Mouse (Mus musculus) G1E (cell line): ENCODE data around the gene Myo16. TPM values are rescaled to one million over a fixed set of nuclear protein-coding genes. Genes with fewer than 3 reads are reported as not detected.

Experiments
- ATAC-seq: 2 replicates; pipeline ENCODE4 v1.8.0; 2016; ENCODE audit warnings: mild to moderate bottlenecking; ENCODE audit not compliant: insufficient number of reproducible peaks, poor library complexity, low FRiP score, severe bottlenecking; ENCODE audit errors: extremely low read depth
- DNase-seq: peaks from one replicate; pipeline ENCODE4 v3.0.0; 2012; ENCODE audit warnings: low spot score
- H3K27me3 ChIP-seq: 2 replicates; pipeline ENCODE4 v1.6.1; 2012; ENCODE audit warnings: mild to moderate bottlenecking, low read length, inconsistent platforms; ENCODE audit not compliant: insufficient read depth
- H3K36me3 ChIP-seq: replicated peaks from 2 replicates; pipeline ENCODE3; 2012; ENCODE audit warnings: mild to moderate bottlenecking, inconsistent platforms
- H3K4me1 ChIP-seq: 2 replicates; pipeline ENCODE4 v1.6.1; 2012; ENCODE audit warnings: low read depth, low read length, inconsistent platforms, mixed read lengths; ENCODE audit not compliant: insufficient read depth
- H3K4me3 ChIP-seq: 2 replicates; pipeline ENCODE4 v1.5.1; 2012; ENCODE audit warnings: low read depth, mild to moderate bottlenecking, inconsistent platforms, low read length, moderate library complexity, mixed read lengths
- H3K9me3 ChIP-seq: replicated peaks from 2 replicates; pipeline ENCODE4 v1.6.1; 2012; ENCODE audit warnings: inconsistent platforms
- CTCF ChIP-seq: IDR thresholded peaks from 2 replicates; pipeline ENCODE4 v1.5.1; 2012; ENCODE audit warnings: low read depth, low read length, inconsistent platforms, mixed read lengths
- GATA1 ChIP-seq: IDR thresholded peaks from 2 replicates; pipeline ENCODE4 v1.6.1; 2012; ENCODE audit warnings: borderline replicate concordance, low read length, inconsistent platforms, mixed read lengths
- GATA2 ChIP-seq: IDR thresholded peaks from 2 replicates; pipeline ENCODE4 v1.6.1; 2012; ENCODE audit warnings: low read depth, low read length, inconsistent platforms, borderline replicate concordance
- POLR2AphosphoS5 ChIP-seq: IDR thresholded peaks from 2 replicates; pipeline ENCODE4 v1.6.1; 2012; ENCODE audit warnings: low read depth, low read length, inconsistent platforms; ENCODE audit not compliant: insufficient replicate concordance
- TAL1 ChIP-seq: conservative IDR thresholded peaks from 2 replicates; pipeline ENCODE4 v1.6.1; 2012; ENCODE audit warnings: low read depth, low read length, inconsistent platforms, mixed read lengths
- polyA plus RNA-seq: library from polyadenylated mRNA; stranded (reverse); fragments of >175 nt; gene quantifications from 2 replicates; pipeline ENCODE4 v1.2.3, GENCODE M21; 2012
- total RNA-seq, 2 experiments: library from RNA; stranded (forward) in 1 of 2; stranded (reverse) in 1 of 2; fragments of 200-1000 nt in 1 of 2; fragments of >200 nt in 1 of 2; fragmentation: Nextera tagmentation in 1 of 2; gene quantifications; 2 replicates each; pipeline ENCODE4 v1.2.3; 2014 to 2017

Gene Myo16
- total and polyA plus RNA-seq, 3 experiments: 0.27 to 0.90 (median 0.38) TPM

DNA sequence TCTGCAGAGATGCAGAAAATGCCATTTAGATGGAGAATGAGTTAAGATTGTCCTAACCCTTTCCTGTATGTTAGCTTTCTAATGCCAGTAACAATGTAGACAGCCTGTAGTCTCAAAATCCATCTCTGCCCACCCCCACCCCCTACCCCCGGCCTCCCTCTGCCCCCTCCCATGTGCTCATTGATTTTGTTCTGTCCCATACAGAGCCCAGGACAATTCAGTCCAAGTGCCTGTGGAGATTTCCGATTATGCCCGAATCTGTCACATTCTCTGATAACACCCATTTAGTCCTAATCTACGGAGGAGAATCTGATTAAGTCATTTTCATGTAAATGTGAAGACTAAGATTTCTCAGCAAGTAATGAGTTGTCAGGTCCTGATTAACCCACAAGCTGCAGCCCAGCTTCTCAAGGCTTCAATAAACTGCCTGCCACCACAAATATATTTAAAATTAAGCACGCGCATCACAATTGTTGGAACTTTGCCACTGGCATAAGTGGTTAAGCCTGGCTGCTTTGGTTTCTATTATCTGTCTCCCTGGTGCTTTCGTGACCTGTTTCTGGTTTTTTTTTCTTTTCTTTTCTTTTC is 237.5 kb downstream of the Myo16 start:
- H3K36me3 ChIP-seq: no peaks in the 10 kb centered on the region
- H3K27me3 ChIP-seq: peaks cover 10% of the 10 kb centered on the region; the same call in 1 of the 2 replicates
- no peak overlapping the region for H3K4me3 ChIP-seq
- ATAC-seq (no peak), DNase-seq (no peak)
- no peaks in the 10 kb centered on the region for H3K4me1 ChIP-seq
- TF ChIP-seq CTCF (no peak), GATA2 (no peak), TAL1 (no peak), GATA1 (no peak), POLR2AphosphoS5 (no peak)
- no peaks in the 10 kb centered on the region for H3K9me3 ChIP-seq

- Histone ChIP-seq H3K4me3 (no peak overlapping the region), H3K9me3 (no peaks in the 10 kb centered on the region), H3K27me3 (peaks cover 10% of the 10 kb centered on the region; the same call in 1 of the 2 replicates), H3K36me3 (no peaks in the 10 kb centered on the region), H3K4me1 (no peaks in the 10 kb centered on the region)
- TF ChIP-seq GATA1: no peak
- TF ChIP-seq GATA2: no peak
- no peak for TF ChIP-seq POLR2AphosphoS5
- no peak for TF ChIP-seq CTCF
- TF ChIP-seq TAL1: no peak
- no peak for DNase-seq
- no peak for ATAC-seq
Measured at GRCm38 (mm10) chr8:10391913-10392312, 238.2 kb downstream of the Myo16 start.

- Histone ChIP-seq H3K4me1 (no peaks in the 10 kb centered on the region), H3K27me3 (peaks cover 13% of the 10 kb centered on the region; the same call in 1 of the 2 replicates), H3K36me3 (no peaks in the 10 kb centered on the region), H3K9me3 (no peaks in the 10 kb centered on the region), H3K4me3 (no peak overlapping the region)
- no peak for DNase-seq
- ATAC-seq: no peak
- TF ChIP-seq POLR2AphosphoS5: no peak
Measured at GRCm38 (mm10) chr8:10394506-10394905, 240.8 kb downstream of the Myo16 start.

GRCm38 (mm10) chr8:10395146-10395545 is 241.4 kb downstream of the Myo16 start:
- no peaks in the 10 kb centered on the region for H3K36me3 ChIP-seq
- no peak for TF ChIP-seq TAL1
- no peak for TF ChIP-seq CTCF
- no peak for TF ChIP-seq GATA2
- no peak for TF ChIP-seq POLR2AphosphoS5
- TF ChIP-seq GATA1: no peak
- no peaks in the 10 kb centered on the region for H3K9me3 ChIP-seq
- DNase-seq (no peak), ATAC-seq (no peak)
- H3K4me1 ChIP-seq: no peaks in the 10 kb centered on the region
- H3K27me3 ChIP-seq: peaks cover 11% of the 10 kb centered on the region; the same call in 1 of the 2 replicates
- H3K4me3 ChIP-seq: no peak overlapping the region

GRCm38 (mm10) chr8:10402606-10403005 is 248.9 kb downstream of the Myo16 start:
- DNase-seq (no peak), ATAC-seq (no peak)
- Histone ChIP-seq H3K4me1 (no peaks in the 10 kb centered on the region), H3K36me3 (no peaks in the 10 kb centered on the region), H3K9me3 (0 out of 2 replicates have a peak, but pooled peaks cover 2% of the 10 kb centered on the region), H3K4me3 (no peak overlapping the region), H3K27me3 (peaks cover 7% of the 10 kb centered on the region; the same call in 1 of the 2 replicates)
- TF ChIP-seq POLR2AphosphoS5 (no peak), GATA2 (no peak)

GRCm38 (mm10) chr8:10405469-10405868 is 251.8 kb downstream of the Myo16 start:
- DNase-seq (peak; percentile 3), ATAC-seq (no peak)
- Histone ChIP-seq H3K4me1 (no peaks in the 10 kb centered on the region), H3K36me3 (no peaks in the 10 kb centered on the region), H3K9me3 (0 out of 2 replicates have a peak, but pooled peaks cover 2% of the 10 kb centered on the region), H3K4me3 (no peak overlapping the region), H3K27me3 (peaks cover 4% of the 10 kb centered on the region; the same call in 1 of the 2 replicates)
- TF ChIP-seq TAL1 (no peak), CTCF (peak; percentile 33; the same call in 1 of the 2 replicates)

DNA sequence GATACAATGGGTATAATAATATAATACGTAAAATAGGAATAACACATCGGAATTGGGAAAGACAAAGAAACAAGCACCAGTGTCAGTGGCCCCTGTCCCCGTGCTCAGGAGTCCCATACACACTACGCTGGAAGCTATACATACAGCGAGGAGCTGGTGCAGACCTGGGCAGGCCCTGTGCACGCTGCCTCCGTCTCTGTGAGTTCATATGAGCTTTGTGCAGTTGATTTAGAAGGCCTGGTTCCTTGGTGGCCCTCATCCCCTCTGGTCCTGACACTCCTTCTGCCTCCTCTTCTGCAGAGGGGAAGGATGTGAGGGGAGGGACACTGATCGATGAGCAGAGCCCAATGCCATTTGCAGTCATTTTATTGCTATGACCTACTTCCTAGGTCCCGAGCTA is 255.3 kb downstream of the Myo16 start:
- Histone ChIP-seq H3K27me3 (peaks cover 4% of the 10 kb centered on the region; the same call in 1 of the 2 replicates), H3K9me3 (0 out of 2 replicates have a peak, but pooled peaks cover 2% of the 10 kb centered on the region), H3K36me3 (no peaks in the 10 kb centered on the region), H3K4me3 (no peak overlapping the region), H3K4me1 (no peaks in the 10 kb centered on the region)
- ATAC-seq (no peak), DNase-seq (no peak)
- TF ChIP-seq CTCF: no peak
- no peak for TF ChIP-seq TAL1
- TF ChIP-seq GATA2: no peak
- no peak for TF ChIP-seq GATA1
- no peak for TF ChIP-seq POLR2AphosphoS5
